Mouse (Mus musculus): ENCODE results near the gene Ttc13. TPM values are rescaled to one million over a fixed set of nuclear protein-coding genes. Genes with fewer than 3 reads are reported as not detected.

Ttc13 gene
- polyA plus RNA-seq, 1 experiment from 2014 or later = 47.0 TPM

DNA sequence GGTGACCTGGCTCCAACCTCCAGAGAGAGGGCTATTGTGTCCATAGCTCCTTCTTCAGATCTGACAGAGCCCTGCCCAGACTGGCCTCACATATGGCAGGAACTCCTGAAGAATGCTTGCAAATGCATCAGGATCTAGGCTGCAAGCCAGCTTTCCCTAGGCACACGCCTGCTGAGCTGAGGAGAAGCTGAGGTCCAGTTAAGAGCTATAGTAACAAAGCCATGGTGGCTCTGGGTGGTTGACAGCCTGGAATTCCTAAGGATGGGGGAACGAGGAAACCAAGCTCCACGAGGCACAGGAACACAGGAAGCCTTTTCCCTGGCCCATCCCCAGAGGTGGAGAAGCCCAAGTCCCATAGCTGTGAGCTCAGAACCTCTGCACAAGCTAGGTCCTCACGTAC, 69.2 kb downstream of the Ttc13 start:
- Histone ChIP-seq H3K4me2 (no peak overlapping the region), H3K27me3 (no peaks in the 10 kb centered on the region), H3K4me3 (replicated peaks) (no peak overlapping the region), H3K4me1 (peaks cover 62% of the 10 kb centered on the region), H3K36me3 (peaks cover 16% of the 10 kb centered on the region), H3K9ac (no peak overlapping the region), H3K9me3 (replicated peaks) (no peaks in the 10 kb centered on the region), H3K27ac (peak overlapping the region; percentile 84)
- ATAC-seq (replicated peaks; ENCODE audit: low FRiP score) = peak; percentile 64
- WGBS = 28% methylated on average over 4 of the region's 4 CpGs

DNA sequence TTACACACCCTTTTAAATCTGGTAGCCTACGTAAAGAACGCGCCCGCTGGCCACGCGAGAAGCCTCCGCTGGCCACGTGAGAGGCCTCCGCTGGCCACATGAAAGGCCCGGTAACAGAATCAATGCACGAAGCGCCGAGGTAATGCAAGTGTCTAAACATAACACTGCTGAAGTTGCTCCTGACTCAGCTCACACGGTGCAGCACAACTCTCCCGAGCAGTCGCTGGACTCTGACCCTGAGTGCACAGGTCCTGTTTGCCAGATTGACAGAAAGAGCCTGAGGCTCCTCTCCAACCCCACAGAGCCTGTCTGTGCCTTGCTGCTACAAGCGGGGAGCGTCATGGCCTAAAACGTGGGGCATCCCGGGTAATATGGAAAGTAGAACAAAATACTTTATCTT, 70.0 kb downstream of the Ttc13 start:
- H3K27ac ChIP-seq = peak overlapping the region; percentile 84; the same call in 1 of the 2 replicates
- H3K9me3 ChIP-seq (replicated peaks) = no peaks in the 10 kb centered on the region
- no peak for ATAC-seq (replicated peaks; ENCODE audit: low FRiP score)
- H3K4me3 ChIP-seq (replicated peaks) = no peak overlapping the region
- H3K36me3 ChIP-seq = peaks cover 16% of the 10 kb centered on the region
- no peak overlapping the region for H3K9ac ChIP-seq
- no peaks in the 10 kb centered on the region for H3K27me3 ChIP-seq
- WGBS = 86% methylated on average over 20 of the region's 20 CpGs
- H3K4me2 ChIP-seq = no peak overlapping the region
- peaks cover 59% of the 10 kb centered on the region for H3K4me1 ChIP-seq

- Histone ChIP-seq H3K4me1 (peaks cover 53% of the 10 kb centered on the region), H3K9ac (no peak overlapping the region), H3K36me3 (peaks cover 16% of the 10 kb centered on the region), H3K9me3 (replicated peaks) (no peaks in the 10 kb centered on the region), H3K4me3 (replicated peaks) (no peak overlapping the region), H3K27ac (no peak overlapping the region), H3K27me3 (no peaks in the 10 kb centered on the region), H3K4me2 (no peak overlapping the region)
- no peak for ATAC-seq (replicated peaks; ENCODE audit: low FRiP score)
Observed at GRCm38 (mm10) chr8:124648311-124648710, 73.5 kb downstream of the Ttc13 start.

DNA sequence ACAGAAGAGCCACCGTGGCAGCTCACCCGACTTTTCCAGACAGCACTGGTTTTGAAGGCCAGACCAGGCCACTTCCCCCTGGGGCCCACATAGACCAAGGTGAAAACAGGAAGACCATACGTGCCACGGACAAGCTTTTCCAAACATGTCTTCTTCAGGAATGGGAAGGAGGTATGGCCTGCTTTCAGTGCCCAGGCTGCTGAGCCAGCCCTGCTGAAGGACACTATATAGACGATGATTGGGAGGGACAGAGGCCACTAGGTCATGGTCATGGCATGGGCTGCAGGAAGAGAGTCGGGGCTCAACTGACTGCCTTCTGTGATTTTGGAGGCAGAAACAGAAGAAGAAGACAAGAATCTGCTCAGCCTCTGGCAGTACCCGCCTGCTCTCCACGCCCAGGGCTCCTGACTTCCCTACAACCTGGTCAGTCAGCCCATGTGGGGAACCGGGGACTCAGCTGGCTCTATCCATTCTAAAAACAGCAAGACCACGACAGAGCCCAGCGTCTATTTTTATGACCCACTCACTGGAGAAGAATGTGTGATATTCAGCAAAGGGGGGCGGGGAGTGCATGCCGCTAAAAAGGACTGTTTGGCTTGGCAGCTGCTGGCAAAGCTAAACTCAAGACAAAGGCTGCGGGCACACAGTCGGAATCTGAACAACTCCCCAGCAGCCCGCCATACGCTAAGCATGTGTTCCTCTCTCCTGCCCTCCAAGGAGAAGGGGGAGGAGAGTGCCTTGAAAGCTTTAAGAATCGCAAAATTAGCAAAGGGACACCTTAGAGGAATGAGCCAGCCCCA, 78.0 kb downstream of the Ttc13 start:
- no peak overlapping the region for H3K4me3 ChIP-seq (replicated peaks)
- H3K27me3 ChIP-seq = no peaks in the 10 kb centered on the region
- peak overlapping the region; percentile 84 for H3K27ac ChIP-seq
- H3K4me2 ChIP-seq = peak overlapping the region; percentile 22
- peaks cover 34% of the 10 kb centered on the region for H3K4me1 ChIP-seq
- H3K9ac ChIP-seq = no peak overlapping the region
- no peaks in the 10 kb centered on the region; the same call in 1 of the 2 replicates for H3K9me3 ChIP-seq (replicated peaks)
- peaks cover 26% of the 10 kb centered on the region for H3K36me3 ChIP-seq
- ATAC-seq (replicated peaks; ENCODE audit: low FRiP score) = peak; percentile 69
- 38% methylated on average over 18 of the region's 18 CpGs for WGBS

GRCm38 (mm10) chr8:124641599-124641998, 80.2 kb downstream of the Ttc13 start:
- no peak for ATAC-seq (replicated peaks; ENCODE audit: low FRiP score)
- no peak overlapping the region for H3K9ac ChIP-seq
- peaks cover 29% of the 10 kb centered on the region for H3K4me1 ChIP-seq
- H3K27ac ChIP-seq = no peak overlapping the region
- H3K4me2 ChIP-seq = no peak overlapping the region
- H3K36me3 ChIP-seq = peaks cover 44% of the 10 kb centered on the region
- no peaks in the 10 kb centered on the region for H3K27me3 ChIP-seq
- no peak overlapping the region for H3K4me3 ChIP-seq (replicated peaks)
- no peaks in the 10 kb centered on the region; the same call in 1 of the 2 replicates for H3K9me3 ChIP-seq (replicated peaks)
- WGBS = 95% methylated on average over 8 of the region's 8 CpGs

DNA sequence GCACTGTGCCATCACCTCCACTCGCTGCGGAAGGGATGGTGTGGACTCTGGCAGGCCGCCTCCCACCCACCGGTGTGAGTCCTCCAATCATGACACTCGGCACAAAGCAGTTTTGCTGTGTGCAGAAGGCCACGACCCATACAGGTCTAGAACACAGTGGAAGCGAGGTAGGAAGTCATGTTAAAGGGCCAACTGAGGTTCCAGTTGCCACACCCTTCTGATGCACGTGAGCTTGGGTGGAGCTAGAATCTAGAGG, 86.6 kb downstream of the Ttc13 start:
- H3K4me3 ChIP-seq (replicated peaks) = no peak overlapping the region
- ATAC-seq (replicated peaks; ENCODE audit: low FRiP score) = no peak
- H3K4me2 ChIP-seq = no peak overlapping the region
- H3K9ac ChIP-seq = no peak overlapping the region
- no peaks in the 10 kb centered on the region for H3K9me3 ChIP-seq (replicated peaks)
- 78% methylated on average over 8 of the region's 8 CpGs for WGBS
- H3K27ac ChIP-seq = no peak overlapping the region
- peaks cover 48% of the 10 kb centered on the region for H3K36me3 ChIP-seq
- no peaks in the 10 kb centered on the region for H3K27me3 ChIP-seq
- H3K4me1 ChIP-seq = peaks cover 31% of the 10 kb centered on the region

- no peak overlapping the region for H3K9ac ChIP-seq
- no peak overlapping the region for H3K27ac ChIP-seq
- H3K4me1 ChIP-seq = peaks cover 31% of the 10 kb centered on the region
- ATAC-seq (replicated peaks; ENCODE audit: low FRiP score) = no peak
- no peak overlapping the region for H3K4me3 ChIP-seq (replicated peaks)
- no peaks in the 10 kb centered on the region for H3K27me3 ChIP-seq
- H3K9me3 ChIP-seq (replicated peaks) = no peaks in the 10 kb centered on the region
- peaks cover 45% of the 10 kb centered on the region for H3K36me3 ChIP-seq
- H3K4me2 ChIP-seq = no peak overlapping the region
- 89% methylated on average over 13 of the region's 13 CpGs for WGBS
Observed at GRCm38 (mm10) chr8:124634411-124635246, 87.2 kb downstream of the Ttc13 start.

DNA sequence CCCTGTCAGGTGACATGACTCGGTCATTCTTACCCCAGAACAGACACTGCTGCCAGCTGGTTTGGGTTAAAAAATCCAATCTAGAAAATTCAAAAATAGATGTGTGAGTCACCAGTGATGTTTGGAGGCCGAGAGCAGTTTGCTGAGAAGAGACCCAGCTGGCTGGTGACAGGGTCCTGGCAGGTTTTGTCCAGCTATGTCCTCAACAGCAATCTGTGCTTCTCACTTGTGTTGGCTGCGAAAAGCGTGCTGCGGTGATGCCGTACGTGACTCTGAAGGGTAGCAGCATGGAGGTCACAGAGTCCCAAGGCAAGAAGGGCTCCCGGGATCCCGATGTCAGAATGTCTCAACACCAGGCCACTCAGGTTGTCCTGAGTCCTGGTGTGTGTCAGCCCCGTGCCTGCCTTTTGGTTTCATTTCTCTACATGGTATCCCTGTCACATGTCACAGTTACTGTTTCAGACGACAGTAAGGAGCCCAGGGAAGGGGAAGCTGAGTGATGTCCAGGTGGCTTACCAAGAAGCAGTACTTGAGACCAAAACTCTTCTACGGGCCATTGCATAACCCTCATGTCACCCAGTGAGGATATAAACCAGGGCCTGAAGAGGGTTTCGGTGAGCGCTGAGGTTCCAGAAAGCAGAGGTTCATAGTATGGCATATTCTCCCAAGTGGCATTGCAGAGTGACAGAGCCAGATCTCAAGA, 88.6 kb downstream of the Ttc13 start:
- 0 out of 2 replicates have a peak, but pooled peaks have one; percentile 16 for ATAC-seq (replicated peaks; ENCODE audit: low FRiP score)
- peaks cover 31% of the 10 kb centered on the region for H3K36me3 ChIP-seq
- H3K4me1 ChIP-seq = peaks cover 31% of the 10 kb centered on the region
- H3K27me3 ChIP-seq = no peaks in the 10 kb centered on the region
- WGBS = 66% methylated on average over 14 of the region's 14 CpGs
- no peak overlapping the region for H3K9ac ChIP-seq
- H3K27ac ChIP-seq = peak overlapping the region; percentile 77
- H3K4me2 ChIP-seq = no peak overlapping the region
- no peak overlapping the region for H3K4me3 ChIP-seq (replicated peaks)
- no peaks in the 10 kb centered on the region for H3K9me3 ChIP-seq (replicated peaks)

- H3K9ac ChIP-seq = no peak overlapping the region
- no peak overlapping the region for H3K4me2 ChIP-seq
- no peaks in the 10 kb centered on the region for H3K9me3 ChIP-seq (replicated peaks)
- WGBS = 37% methylated on average over 7 of the region's 7 CpGs
- ATAC-seq (replicated peaks; ENCODE audit: low FRiP score) = 0 out of 2 replicates have a peak, but pooled peaks have one; percentile 14
- H3K36me3 ChIP-seq = peaks cover 20% of the 10 kb centered on the region
- H3K27ac ChIP-seq = peak overlapping the region; percentile 77
- no peaks in the 10 kb centered on the region for H3K27me3 ChIP-seq
- peaks cover 31% of the 10 kb centered on the region for H3K4me1 ChIP-seq
- no peak overlapping the region for H3K4me3 ChIP-seq (replicated peaks)
Observed at GRCm38 (mm10) chr8:124631966-124632365, 89.8 kb downstream of the Ttc13 start.

DNA sequence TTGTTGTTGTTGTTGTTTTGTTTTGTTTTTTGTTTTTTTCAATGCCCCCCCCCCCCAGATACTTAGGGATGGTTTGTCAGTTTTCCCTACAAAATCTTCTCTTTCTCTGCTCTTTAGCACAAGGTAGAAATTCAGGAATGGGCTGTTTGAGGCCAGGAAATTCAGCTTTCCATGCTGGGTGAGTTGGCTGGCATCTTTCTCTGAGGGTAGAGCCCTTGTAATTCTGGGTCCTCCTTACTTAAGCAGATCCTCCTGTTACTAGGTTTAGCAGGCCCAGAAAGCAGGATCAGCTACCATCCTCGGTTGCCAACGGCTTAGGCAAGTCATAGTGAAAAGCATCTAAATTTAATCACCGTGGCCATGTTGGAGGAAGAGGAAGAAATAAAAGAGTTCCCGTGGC, 90.9 kb downstream of the Ttc13 start:
- Histone ChIP-seq H3K4me3 (replicated peaks) (no peak overlapping the region), H3K4me1 (peaks cover 31% of the 10 kb centered on the region), H3K4me2 (no peak overlapping the region), H3K27ac (no peak overlapping the region), H3K36me3 (peaks cover 9% of the 10 kb centered on the region), H3K9ac (no peak overlapping the region), H3K27me3 (no peaks in the 10 kb centered on the region), H3K9me3 (replicated peaks) (no peaks in the 10 kb centered on the region)
- ATAC-seq (replicated peaks; ENCODE audit: low FRiP score) = no peak
- 86% methylated on average over 4 of the region's 4 CpGs for WGBS

DNA sequence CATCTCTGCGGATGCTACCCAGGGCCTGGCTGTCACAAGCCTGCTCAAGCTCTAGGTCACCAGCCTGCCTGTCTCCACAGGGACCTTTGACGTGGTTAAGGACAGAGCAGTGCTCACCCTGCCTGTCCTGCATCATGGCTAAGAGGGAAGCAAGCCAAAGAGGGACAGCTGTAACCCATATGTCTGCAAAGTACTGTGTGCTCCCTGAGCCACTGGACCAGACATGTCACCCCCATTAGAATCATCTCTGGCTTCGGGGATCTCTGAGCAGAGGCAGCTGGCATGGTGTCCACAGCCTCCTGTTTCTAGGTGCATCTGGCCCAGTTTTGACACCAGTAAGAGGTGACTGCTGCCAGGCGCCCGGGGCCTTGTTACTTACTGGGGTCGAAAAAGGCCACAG, 91.3 kb downstream of the Ttc13 start:
- 71% methylated on average over 6 of the region's 6 CpGs for WGBS
- H3K9me3 ChIP-seq (replicated peaks) = no peaks in the 10 kb centered on the region
- no peak overlapping the region for H3K27ac ChIP-seq
- H3K4me2 ChIP-seq = no peak overlapping the region
- no peak overlapping the region for H3K9ac ChIP-seq
- no peak for ATAC-seq (replicated peaks; ENCODE audit: low FRiP score)
- peaks cover 6% of the 10 kb centered on the region; the same call in 1 of the 2 replicates for H3K36me3 ChIP-seq
- H3K4me3 ChIP-seq (replicated peaks) = no peak overlapping the region
- H3K4me1 ChIP-seq = peaks cover 31% of the 10 kb centered on the region
- H3K27me3 ChIP-seq = no peaks in the 10 kb centered on the region

DNA sequence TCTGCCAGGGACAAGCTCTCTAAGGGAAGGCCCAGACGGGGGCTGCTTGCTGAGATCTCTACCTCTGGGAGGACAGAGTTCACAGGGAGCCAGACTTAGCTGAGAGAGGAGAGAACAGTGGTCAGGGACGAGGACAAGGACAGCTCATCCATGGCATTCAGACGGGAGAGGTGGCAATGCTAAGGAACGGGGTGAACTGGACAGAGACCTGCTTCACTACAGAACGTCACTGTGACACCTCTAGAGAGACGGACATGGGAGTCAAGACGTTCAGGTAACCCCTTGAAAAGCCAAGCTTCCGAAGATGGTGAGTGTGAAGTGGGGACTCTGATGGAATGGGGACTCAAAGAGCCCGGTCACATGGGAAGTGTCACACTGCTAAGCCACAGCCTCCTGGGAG, 95.5 kb downstream of the Ttc13 start:
- no peaks in the 10 kb centered on the region for H3K9me3 ChIP-seq (replicated peaks)
- no peak overlapping the region for H3K4me3 ChIP-seq (replicated peaks)
- ATAC-seq (replicated peaks; ENCODE audit: low FRiP score) = no peak
- no peaks in the 10 kb centered on the region for H3K36me3 ChIP-seq
- H3K27ac ChIP-seq = no peak overlapping the region
- no peaks in the 10 kb centered on the region for H3K27me3 ChIP-seq
- H3K4me2 ChIP-seq = no peak overlapping the region
- peaks cover 15% of the 10 kb centered on the region for H3K4me1 ChIP-seq
- no peak overlapping the region for H3K9ac ChIP-seq
- 87% methylated on average over 9 of the region's 9 CpGs for WGBS

Data from kidney, embryonic 15.5 days (tissue).